Mouse (Mus musculus): Measurements from ENCODE around the gene Irx4. TPM values are rescaled to one million over a fixed set of nuclear protein-coding genes. Genes with fewer than 3 reads are reported as not detected.

The Irx4 gene
- not detected for total RNA-seq (2021)

DNA sequence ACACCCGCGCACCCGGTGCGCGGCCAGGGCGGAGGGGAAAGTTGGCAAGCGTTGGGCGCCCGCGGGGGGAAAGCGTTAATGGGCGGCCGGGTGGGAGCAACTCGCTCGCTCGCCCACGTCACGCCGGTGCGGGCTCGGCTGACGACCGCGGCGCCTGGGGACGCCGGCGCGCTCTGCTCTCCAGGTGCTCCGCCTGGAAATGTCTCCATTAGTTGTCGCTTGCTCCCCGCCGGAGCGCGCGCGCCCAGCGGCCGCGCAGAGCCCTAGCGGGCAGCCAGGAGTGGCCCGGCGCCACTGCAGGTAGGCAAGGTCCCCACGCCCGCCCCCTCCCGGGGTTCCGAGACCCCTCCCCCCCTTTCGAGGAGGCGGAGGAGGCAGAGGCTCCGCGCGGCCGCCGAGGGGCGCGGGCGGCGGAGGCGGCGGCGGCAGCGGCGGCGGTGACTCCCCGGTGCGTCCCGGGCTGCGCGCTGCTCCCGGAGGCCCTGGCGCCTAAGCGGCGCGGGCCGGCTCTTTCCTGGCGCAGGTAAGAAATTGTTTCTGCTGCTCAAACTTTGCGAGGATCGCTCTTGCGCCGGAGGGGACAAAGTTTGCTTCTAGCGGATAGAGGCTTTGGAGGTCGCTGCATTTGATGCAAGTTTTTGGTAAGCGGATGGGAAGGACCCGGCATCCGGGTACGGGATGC lies at the start of gene Irx4:
Gene Irx4, plus strand, starts transcription at position 126 of the 682 bp plus-strand sequence.
- intact Hi-C loops (cut with DNase I): loop anchor here (10.0 kb wide), 1 partner anchor 626 kb away; no protein-coding TSS in a partner anchor
- no peak for DNase-seq

DNA sequence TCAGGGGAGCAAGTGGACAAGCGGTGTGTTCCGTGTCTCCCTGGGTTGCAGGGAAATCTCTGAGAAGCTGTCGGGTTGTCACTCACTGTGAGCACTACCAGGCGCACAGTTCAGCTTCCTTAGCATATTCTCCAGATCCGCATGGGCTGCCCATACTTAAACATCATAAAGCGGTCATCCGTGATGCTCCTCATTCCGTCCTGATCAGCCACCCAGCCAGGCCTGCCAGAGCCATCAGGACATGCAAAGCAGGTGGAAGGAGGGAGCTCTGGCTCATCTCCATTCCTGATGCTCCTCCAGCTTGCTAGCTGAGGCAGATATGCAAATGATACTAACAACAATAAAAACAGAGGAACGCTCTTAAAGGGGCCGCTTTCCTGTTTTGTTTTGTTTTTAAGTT lies 46.0 kb upstream of the Irx4 start:
- DNase-seq: peak; percentile 14
- intact Hi-C loops (cut with DNase I): no loop called here

DNA sequence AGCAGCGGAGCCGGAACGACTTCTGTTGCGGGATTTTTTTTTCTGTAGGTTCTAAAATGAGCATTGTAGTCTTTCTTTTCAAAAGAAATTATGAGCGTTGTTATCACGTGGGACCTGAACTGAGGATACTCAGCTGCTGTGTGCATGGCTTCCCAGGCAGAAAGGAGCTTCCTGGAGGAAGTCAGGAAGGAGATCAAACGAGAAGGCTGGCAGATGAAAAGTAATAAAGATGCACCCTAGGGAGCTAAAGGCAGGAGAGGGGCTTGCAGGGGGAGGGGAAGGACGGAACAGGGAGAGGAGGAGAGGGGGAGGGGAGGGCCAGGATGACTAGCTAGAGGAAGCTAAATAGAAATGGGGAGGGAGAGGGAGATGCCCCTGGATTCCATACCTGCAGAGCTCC lies 23.8 kb upstream of the Irx4 start:
- intact Hi-C loops (cut with DNase I): no loop called here
- no peak for DNase-seq

DNA sequence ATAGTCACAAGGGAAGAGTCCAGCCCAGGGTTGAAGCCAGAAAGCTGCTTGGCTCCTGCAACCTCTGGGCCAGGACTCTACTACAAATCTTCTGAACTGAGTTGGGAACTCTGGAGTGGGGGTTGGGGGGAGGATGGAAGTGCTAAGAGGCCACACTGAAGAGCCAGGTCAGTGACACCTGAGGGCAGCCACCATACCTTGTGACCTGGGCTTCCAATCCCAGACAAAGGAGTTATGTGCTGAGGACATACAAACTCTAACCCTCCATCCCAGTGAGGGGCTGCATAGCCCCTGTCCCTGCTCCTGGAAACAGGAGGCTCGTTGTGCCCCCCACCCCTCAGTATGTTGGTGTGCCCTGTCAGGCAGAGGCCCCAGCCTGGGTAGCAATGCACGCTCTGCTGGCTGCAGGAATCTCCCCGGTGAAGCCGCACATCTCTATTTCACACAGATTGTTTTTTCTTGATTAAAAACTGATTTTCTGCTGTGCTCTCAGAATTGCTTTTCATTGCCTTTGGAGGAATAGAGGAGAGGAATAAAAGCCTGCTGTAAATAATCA lies 21.0 kb upstream of the Irx4 start:
- no peak for DNase-seq
- intact Hi-C loops (cut with DNase I): no loop called here

DNA sequence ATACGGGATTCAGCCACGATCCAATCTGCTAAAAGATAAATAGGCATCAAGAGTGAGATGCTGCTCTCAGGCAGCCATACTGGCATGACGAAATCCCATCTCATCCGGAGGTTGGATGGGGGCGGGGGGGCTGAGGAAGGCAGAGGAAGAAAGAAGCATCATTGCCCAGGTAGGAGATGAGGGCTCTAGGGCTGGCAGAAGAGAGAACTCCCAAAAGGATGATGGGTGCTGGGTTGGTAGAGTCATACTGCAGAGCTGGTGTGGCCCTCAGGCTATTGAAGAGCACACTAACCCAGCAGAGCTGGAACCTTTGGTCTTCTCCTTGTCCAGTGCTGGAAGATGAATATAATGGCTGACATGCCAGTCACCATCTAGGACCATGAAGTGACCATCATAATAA lies 17.7 kb upstream of the Irx4 start:
- intact Hi-C loops (cut with DNase I): no loop called here
- no peak for DNase-seq

DNA sequence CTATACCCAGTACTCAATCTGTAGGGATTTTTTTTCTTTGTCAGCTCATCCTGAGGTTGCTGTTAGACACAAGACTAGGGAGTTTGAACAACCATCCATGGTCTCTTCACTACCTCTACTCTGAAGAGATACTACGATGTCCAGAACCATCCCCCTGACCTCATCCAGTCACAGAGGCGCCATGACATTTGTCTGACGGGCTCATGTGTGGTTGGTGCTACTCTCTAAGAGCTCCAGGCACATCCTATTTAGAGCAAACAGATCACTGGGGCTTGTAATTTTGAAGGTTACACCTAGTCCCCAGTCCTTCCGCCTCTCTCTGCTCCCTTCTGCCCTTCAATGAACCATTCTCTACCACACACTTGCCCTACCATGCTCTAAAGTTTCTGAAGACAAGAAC lies 13.3 kb upstream of the Irx4 start:
- DNase-seq: no peak
- intact Hi-C loops (cut with DNase I): no loop called here

DNA sequence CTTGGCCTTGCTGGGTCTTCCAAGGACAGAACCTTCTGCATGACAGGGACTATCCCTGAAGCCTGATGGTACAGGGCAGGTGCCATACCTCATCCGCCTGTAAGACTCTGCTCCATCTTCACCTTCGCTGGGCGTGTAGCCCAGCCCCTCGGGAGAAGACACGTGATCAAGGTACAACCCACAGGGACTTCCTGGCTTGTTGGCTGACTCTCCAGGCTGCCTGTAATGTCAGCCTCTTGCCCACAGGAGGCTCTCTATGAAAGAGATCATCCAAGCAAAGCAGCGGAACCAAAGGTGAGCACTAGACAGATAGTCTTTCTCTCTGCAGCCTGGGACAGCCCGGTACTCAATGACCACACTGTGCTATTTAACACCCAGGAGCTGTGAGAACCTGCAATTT lies 9.1 kb upstream of the Irx4 start:
- DNase-seq: no peak
- intact Hi-C loops (cut with DNase I): no loop called here

DNA sequence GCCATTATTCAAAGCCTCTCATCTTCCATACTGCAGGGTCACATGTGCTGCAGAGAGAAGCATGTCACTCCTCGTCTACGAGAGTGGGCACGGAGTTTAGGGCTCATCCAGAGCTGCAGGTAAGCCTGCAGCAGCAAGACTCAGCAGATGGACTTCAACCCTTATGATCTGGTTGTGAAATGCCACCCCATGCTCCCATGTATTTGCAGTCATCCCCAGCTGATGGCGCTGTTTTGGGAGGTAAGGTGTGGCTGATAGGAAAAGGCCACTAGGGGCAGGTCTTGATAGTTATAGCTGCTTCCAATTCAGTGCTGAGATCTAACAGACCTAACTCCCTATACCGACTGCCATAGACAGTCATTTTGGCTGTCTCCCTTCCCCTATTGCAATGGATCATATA lies 8.3 kb upstream of the Irx4 start:
- DNase-seq: no peak
- intact Hi-C loops (cut with DNase I): no loop called here

DNA sequence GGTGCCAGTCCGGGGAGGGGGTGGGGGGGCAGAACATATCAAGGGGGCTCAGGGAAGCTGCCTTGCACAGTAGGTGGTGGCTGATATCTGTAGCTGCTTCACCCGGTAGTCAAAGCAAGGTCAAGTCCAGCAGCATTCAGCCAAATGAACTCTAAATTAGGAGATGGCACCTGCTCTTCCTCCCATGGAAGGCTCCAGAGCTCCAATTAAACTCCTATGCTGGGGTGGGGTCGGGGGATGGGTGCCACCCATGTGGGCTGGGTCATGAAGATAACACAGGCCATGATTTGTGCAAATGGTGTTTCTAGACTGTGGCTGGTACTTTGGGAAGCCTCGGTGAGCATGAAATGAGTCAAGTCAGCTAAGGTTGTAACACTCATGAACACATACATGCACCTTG lies 1.9 kb upstream of the Irx4 start:
- intact Hi-C loops (cut with DNase I): no loop called here
- DNase-seq: no peak

DNA sequence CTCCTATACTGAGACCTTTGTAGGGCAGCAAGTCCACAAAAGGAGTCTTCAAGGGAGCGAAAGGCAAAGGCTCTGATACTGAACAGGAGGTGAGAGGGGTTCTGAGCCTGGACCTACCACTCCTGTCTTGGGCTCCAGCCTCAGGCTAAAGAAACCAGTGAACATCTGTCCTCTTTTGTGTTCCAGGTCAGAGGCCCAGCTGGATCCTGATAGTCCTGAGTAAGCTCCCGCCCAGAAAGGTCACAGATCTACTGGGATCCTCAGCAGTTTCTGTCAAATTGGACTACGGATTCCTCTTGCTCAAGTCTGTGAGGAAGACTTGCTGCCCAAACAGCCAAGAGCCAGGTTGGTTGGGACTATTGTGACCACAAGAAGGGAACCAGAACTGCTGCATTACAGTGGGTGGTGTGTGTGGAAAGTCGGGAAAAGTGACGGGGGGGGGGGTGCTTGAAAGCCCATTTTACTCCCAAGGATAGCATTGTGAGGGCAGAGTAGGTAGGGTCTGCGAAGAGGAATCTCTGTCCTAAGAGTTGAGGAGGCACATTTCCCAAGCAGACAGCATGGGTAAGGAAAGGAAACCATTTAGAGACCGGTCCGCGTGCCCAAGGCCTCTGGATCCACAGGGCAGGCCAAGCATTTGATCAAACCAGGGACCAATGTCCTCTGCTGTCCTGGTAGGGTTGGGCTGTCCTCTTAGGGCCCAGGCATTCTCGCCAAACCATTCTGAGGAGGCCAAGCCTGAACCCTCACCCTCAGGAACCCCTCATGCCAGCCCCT lies 514 bp upstream of the Irx4 start:
- DNase-seq: no peak
- intact Hi-C loops (cut with DNase I): loop anchor here (10.0 kb wide), 1 partner anchor 625 kb away; no protein-coding TSS in a partner anchor

DNA sequence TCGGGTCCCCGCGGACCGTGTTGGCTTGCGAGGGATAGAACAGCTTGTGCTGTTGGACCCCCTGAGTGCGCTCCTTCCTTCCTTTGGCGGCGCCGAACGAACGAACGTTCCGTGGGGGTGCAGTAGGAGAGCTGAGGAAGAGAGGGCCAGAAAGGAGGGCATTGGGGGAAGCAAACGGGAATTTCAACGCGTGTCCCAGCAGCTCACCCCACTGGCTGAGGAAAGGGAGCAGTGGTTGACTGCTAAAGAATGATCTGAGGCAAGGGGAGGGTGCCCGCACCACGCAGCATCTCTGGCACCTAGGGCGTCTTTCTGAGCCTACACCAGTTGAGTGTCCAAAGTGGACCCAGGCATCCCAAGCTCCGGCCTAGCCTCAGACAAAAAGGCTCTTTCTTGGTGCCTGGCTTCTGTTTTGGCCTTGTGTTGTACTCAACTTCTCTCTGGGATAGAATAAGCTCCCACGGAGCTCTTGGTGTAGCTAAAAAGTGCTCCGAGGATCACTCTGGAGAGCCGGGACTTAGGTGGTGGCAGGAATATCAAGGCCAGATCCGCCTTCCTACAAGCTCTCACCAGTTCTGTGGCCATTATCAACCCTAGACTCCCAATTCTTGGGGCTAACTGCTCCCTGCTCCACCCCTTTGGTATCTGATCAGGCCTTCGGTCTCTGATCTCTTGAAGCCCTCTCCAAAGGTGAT lies 904 bp downstream of the Irx4 start:
- DNase-seq: no peak
- intact Hi-C loops (cut with DNase I): loop anchor here (10.0 kb wide), 1 partner anchor 626 kb away; no protein-coding TSS in a partner anchor

DNA sequence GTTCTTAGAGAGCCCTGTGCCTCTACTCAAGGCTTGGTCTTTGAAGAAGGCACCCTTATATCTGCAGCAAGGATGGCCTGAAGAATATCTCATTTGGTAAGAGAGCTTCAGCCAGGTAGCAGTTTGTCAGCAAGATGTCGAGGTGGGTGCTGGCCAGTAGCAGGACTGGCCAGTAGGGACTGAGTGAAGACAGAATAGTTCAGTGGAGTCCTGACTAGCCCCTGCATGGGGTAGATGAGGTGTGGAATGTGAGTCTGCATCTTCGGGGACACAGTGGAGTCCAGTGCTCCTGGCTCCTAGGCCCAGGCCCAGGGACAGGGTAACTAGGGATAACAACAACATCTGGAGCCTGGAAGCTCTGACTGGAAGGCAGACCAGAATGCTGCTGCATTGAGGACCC lies 1.6 kb downstream of the Irx4 start:
- intact Hi-C loops (cut with DNase I): loop anchor here (10.0 kb wide), 1 partner anchor 627 kb away; no protein-coding TSS in a partner anchor

DNA sequence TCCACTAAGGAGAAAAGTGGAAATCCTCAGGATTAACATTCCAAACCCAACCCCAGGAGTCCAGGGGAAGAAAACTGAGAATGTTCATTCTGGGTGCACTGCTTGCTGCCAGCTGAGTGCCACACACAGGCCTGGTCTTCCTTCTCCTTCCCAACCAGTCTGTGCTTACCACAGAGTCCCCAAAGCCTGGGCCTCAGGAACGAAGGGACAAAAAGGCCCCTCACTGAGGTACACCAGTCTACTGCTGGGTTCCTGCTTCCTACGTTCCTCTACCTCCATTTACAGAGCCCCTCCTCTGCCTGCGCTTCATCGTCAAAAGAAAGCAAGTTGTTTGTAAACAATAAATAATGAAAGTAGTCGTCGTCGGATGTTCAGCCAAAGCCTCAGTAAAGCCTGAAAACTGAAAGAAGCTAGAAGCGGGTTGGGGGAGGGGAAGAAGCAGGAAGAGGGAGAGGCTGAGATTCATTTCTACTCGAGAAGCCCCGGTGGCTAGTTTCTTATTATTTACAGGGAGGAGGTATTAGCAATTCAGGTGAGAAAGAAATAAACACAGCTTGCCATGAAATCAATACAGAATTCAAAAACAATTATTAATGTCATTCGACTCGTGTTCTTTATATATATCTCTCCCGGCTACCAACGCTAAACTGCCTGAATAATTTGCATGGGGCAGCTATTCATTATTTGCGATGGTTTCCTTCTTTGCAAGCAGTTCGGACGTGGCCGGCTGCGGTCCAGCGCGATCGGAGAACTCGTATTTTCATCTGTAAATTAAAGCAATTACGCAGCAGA lies 2.3 kb downstream of the Irx4 start:
- no peak for DNase-seq
- intact Hi-C loops (cut with DNase I): loop anchor here (10.0 kb wide), 1 partner anchor 628 kb away; no protein-coding TSS in a partner anchor

More for the DNA sequence above, 1.6 kb downstream of the Irx4 start:
- no peak for DNase-seq

DNA sequence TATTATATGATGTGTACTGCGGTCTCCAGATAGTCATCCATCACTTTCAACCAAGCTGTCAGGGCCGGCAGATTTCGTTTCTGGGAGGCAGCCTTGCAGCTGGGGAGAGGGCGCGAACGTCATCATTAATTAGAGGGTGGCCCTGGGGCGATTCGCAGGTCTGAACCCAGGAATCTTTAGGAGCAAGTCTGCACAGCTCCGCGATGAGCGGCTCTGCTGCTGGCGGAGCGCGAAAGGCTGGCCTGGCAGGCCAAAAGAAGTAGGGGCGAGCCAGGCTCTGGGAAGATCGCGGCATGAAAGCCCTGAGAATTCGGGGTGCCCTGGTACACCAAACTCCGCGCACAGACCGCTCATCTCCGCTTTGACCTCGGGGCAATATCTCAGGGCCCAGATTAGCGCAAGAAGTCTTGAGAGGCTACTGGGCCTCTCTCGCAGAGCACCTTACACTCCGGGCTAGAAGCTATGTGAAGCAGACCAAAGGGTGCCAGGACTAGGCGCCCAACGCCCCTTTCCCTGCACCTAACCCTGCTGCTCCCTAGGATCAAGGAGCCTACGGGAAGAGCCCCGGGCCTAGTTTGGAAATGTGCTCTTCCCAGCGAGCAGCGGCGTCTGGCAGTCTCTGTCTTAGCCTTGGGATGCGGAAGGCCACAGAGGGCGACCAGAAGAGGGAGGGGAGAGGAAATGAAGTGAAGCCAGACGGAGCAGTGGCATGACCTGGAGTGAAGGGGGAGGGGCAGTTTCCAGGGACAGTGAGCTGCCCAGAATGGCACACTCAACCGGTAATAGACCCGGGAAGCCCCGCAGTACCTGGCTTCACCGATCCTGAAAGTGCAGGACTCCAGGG lies 3.1 kb downstream of the Irx4 start:
- DNase-seq: no peak
- intact Hi-C loops (cut with DNase I): loop anchor here (10.0 kb wide), 1 partner anchor 629 kb away; no protein-coding TSS in a partner anchor

DNA sequence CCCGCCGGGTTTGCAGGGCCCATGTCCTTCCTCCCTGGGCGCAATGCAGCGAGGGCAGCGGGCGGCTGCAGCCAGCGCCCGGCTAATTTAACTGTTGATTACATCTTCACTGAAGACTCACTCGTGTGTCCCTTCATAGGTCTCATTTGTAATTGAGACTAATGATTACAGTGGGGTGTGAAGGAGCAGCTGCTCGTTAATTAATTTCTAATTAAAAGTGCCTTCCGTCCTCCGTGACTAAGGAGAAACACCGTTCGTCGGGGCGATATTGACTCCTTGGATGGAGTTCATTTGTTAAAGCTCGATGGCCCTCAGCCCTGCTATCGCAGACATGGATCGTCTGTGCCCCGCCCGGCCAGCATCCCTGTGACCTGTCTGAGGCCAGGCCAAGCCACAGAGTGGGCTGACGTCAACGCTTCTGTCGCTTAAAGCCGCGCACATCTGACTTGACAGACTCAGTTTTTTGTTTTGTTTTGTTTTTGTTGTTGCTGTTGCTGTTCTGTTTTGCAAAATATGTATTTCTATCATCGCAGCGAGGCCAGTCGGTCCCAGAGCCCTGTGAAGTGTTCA lies 4.0 kb downstream of the Irx4 start:
- intact Hi-C loops (cut with DNase I): loop anchor here (10.0 kb wide), 1 partner anchor 629 kb away; no protein-coding TSS in a partner anchor
- DNase-seq: no peak

DNA sequence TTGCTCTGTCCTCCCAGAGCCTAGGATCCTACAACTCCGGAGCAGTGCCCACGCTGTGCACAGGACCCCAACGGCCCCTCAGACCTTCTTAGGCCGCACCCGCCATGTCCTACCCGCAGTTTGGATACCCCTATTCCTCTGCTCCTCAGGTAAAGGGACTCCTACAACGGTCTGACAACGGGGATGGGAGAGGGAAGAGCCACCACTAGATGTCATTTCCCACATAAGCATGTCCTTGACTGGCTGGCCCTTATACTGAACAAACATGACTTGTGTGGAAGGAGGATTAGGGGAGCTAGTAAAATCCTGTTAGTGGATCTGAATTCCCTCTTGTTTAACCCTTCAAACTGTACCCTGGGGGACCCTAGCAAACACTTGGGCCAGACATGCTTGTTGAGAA lies 4.6 kb downstream of the Irx4 start:
- no peak for DNase-seq
- intact Hi-C loops (cut with DNase I): loop anchor here (10.0 kb wide), 1 partner anchor 630 kb away; no protein-coding TSS in a partner anchor

DNA sequence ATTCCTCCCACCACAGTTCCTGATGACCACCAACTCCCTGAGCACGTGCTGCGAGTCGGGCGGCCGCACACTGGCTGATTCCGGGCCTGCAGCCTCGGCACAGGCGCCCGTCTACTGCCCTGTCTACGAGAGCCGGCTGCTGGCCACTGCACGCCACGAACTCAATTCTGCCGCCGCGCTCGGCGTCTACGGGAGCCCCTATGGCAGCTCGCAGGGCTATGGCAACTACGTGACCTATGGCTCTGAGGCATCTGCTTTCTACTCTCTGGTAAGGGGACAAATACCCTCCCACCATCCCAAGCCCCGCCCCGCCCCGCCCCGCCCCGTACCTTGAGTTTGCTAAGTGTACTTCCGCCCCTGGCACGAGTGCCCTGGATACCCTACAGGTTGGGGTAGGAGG lies 5.2 kb downstream of the Irx4 start:
- no peak for DNase-seq
- intact Hi-C loops (cut with DNase I): loop anchor here (10.0 kb wide), 1 partner anchor 631 kb away; no protein-coding TSS in a partner anchor

DNA sequence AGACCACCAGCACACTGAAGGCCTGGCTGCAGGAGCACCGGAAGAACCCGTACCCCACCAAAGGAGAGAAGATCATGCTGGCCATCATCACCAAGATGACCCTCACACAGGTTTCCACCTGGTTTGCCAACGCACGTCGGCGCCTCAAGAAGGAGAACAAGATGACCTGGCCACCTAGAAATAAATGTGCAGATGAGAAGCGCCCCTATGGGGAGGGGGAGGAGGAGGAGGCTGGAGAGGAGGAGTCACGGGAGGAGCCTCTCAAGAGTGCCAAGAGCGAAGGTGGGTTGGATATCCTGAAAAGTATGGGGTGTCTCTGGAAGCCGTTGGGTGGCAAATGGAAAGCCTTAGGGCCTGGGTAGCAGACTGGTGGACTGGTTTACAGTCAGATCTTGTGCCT lies 7.3 kb downstream of the Irx4 start:
- no peak for DNase-seq
- intact Hi-C loops (cut with DNase I): loop anchor here (10.0 kb wide), 1 partner anchor 633 kb away; no protein-coding TSS in a partner anchor

DNA sequence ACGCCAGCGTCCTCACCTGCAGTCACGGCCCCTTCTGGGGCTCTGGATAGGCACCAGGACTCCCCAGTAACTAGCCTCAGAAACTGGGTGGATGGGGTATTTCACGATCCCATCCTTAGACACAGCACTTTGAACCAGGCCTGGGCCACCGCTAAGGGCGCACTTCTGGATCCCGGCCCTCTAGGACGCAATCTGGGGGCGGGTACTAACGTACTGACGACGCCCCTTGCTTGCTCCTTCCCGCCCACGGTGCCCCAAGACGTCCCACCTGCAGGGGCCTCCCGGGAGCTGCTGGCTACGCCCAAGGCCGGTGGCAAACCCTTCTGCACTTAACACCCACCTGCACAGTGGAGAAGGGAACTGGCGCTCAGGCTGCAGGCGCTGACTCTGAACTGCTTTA lies 8.4 kb downstream of the Irx4 start:
- no peak for DNase-seq
- intact Hi-C loops (cut with DNase I): loop anchor here (10.0 kb wide), 1 partner anchor 634 kb away; no protein-coding TSS in a partner anchor

Data from left cerebral cortex, postnatal 4 days (tissue).